Mouse (Mus musculus) stomach, postnatal 0 days (tissue): Measurements from ENCODE around the gene Reep3.

ENCODE experiments used
- CTCF ChIP-seq: IDR thresholded peaks from 2 replicates; pipeline ENCODE4 v1.5.1; 2016; ENCODE audit warnings: antibody characterized with exemption, low read depth, mild to moderate bottlenecking, moderate library complexity
- EP300 ChIP-seq: optimal IDR thresholded peaks from 2 replicates; pipeline ENCODE3; 2016; ENCODE audit warnings: antibody characterized with exemption

GRCm38 (mm10) chr10:67100831-67101251, 4.1 kb upstream of the Reep3 start:
- TF ChIP-seq CTCF (no peak), EP300 (no peak)
